Mouse (Mus musculus): Measurements from ENCODE around the gene 9830107B12Rik.
"Not testable (repeated sequence)": the region's sequence is repeated elsewhere in the genome, so short reads cannot be mapped to it uniquely, and the experiment has no call there.

9830107B12Rik gene

DNA sequence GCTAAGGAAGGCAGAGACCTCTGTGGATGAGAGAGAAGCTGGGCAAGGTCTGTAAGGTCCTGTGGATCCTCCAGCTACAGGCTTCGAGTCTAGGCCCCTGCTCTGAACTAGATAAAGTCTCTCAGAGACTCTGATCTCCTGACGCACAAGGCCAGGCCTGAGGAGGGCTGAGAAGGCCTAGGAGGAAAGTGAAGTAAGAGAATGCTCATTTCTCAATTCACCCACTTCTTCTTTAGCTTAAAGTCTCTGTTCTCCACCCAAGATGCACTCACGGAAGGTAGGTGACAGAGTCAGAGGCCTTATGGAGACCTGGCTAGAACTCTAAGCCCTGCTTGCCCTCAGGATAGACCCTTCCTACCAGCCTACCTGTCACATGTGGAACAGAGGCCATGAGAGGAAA, at the start of gene 9830107B12Rik:
9830107B12Rik (minus strand) TSS at position 149 of the 400 bp plus-strand sequence.
- DNase-seq (ENCODE audit: low spot score in 2 of 2), result no peak

- no peak for DNase-seq (ENCODE audit: low spot score in 2 of 2)
Measured at GRCm38 (mm10) chr17:48192366-48192765, 46.3 kb upstream of the 9830107B12Rik start.

DNA sequence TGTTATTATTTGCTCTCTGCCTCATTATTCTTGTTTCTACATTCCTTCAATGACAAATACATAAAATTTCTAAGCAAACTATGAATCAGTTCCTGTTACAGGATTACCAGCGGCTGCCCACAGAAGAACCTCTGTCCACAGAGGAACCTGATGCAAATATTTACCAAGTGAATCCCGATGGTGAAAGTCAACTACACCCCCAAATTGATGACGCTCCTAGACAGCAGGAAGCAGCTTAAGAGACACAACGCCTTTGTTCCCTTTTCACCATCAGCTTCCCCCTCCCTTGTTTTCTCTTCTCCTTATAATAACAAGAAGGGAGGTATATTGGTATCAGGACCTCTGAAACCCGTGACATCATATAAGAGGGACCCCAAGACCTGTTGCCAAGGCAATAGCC, 39.2 kb upstream of the 9830107B12Rik start:
- DNase-seq (ENCODE audit: low spot score in 2 of 2), result no peak

GRCm38 (mm10) chr17:48167103-48167502, 21.0 kb upstream of the 9830107B12Rik start, which contains the start of gene A530064D06Rik:
TSS of gene A530064D06Rik (minus strand) at chr17:48167275.
- DNase-seq (ENCODE audit: low spot score in 2 of 2), result not testable (repeated sequence)

DNA sequence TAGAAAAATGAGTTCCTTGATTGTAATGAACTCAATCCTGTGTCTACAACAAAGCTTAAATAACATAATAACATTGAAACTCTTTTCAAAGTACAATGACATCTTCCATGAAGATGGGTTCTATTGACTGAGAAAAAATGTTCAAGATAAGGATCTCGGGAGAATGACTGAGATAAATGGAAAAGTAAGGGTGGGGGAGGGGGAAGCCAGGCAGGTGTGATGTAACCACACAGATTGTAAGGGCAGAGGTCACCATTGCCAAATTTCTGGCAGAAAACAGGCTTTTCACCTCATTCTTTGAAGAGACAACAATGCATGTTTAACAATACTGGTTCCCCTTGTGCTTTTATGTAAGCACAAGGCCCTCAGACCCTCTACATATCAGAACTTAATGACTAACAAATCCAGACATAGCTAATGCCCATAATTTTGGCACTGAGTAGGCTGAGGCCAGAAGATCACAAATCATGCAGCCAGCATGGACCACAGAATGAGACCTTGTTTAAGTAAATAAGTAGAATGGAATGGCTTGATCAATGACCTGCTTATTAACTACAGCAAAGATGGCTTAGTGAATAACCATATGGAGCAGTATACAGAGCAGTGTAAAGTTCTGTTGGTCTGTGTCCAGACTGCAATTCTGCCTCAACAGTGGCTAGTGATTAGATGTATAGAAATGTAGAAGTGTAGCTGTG, 11.5 kb upstream of the 9830107B12Rik start:
- DNase-seq (ENCODE audit: low spot score in 2 of 2), result no peak

- DNase-seq (ENCODE audit: low spot score in 2 of 2), result no peak
Measured at GRCm38 (mm10) chr17:48132810-48133209, 13.3 kb downstream of the 9830107B12Rik start.

DNA sequence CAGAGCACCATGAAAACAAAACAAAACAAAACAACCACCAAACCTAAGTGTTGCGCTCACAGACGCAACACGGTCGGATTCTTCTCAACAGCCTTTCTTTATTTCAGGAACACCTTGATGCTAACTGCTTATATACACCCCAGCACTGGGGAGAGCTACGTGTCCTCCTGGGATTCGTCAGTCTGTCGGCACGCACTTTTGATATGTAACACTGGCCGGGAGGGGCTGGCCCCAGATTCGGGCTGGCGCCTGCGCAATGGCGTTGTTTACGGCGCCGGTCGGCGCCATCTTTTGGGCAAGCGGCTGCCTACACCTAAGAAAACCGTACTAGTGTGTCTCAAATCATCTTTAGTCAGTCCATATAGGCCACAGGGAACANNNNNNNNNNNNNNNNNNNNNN, 25.6 kb downstream of the 9830107B12Rik start:
- no peak for DNase-seq (ENCODE audit: low spot score in 2 of 2)

GRCm38 (mm10) chr17:48119656-48120055, 26.4 kb downstream of the 9830107B12Rik start:
- DNase-seq (ENCODE audit: low spot score in 2 of 2), result peak; percentile 60 to 74

- DNase-seq (ENCODE audit: low spot score in 2 of 2), result no peak
Measured at GRCm38 (mm10) chr17:48118570-48118969, 27.5 kb downstream of the 9830107B12Rik start.

DNA sequence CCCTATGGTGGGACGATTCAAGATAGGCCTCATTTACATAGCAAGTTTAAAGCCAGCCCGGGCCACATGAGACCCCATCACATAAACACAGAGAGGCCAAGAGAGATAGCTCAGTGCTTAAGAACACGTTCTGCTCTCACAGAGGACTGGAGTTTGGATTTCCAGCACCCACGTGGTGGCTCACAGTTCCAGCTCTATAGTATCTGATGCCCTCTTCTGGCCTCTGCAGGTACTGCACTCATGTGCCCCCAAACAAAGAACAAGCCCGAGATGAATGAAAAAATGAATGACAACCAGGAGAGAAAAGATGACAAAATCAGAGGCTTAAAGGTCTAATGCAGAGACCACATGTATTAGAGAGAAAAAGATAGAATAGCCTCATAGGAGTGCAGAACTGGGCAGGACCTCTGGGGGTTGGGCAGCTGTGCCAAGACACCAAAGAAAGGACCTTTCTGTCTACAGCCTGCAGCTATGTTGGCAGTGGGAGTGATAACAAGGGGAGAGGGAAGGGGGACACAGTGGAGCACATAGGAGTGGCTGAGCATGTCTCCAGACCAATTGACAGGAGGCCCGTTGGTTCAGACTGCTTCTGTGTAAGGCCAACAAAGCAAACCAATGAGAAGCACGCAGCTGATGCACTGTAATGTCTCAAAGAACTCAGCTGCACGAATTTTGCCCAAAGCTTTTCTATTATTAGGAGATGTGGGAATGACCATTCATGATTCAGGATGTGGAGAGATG, 35.4 kb downstream of the 9830107B12Rik start:
- DNase-seq (ENCODE audit: low spot score in 2 of 2), result no peak

GRCm38 (mm10) chr17:48108520-48108919, 37.5 kb downstream of the 9830107B12Rik start:
- no peak for DNase-seq (ENCODE audit: low spot score in 2 of 2)

DNA sequence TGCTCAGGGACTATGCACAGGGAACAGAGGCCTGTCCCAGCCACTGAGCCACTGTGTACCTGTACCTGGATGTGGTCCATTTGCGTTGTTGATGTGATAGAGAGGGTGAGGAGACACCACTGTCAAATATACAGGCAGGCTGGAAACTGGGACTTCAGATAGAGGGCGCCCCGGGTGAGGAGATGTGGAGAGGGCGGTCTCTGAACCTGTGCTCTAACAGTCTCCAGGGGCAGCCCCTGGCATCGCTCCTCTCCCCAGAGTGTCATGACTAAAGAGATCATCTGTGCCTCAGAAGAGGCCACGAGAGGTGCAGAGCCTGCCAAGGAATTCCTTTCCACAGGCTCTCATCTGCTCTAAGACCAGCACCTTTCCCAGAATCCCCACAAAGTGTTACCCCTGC, 38.2 kb downstream of the 9830107B12Rik start:
- DNase-seq (ENCODE audit: low spot score in 2 of 2), result no peak

- DNase-seq (ENCODE audit: low spot score in 2 of 2), result no peak
Measured at GRCm38 (mm10) chr17:48107333-48107732, 38.7 kb downstream of the 9830107B12Rik start.

DNA sequence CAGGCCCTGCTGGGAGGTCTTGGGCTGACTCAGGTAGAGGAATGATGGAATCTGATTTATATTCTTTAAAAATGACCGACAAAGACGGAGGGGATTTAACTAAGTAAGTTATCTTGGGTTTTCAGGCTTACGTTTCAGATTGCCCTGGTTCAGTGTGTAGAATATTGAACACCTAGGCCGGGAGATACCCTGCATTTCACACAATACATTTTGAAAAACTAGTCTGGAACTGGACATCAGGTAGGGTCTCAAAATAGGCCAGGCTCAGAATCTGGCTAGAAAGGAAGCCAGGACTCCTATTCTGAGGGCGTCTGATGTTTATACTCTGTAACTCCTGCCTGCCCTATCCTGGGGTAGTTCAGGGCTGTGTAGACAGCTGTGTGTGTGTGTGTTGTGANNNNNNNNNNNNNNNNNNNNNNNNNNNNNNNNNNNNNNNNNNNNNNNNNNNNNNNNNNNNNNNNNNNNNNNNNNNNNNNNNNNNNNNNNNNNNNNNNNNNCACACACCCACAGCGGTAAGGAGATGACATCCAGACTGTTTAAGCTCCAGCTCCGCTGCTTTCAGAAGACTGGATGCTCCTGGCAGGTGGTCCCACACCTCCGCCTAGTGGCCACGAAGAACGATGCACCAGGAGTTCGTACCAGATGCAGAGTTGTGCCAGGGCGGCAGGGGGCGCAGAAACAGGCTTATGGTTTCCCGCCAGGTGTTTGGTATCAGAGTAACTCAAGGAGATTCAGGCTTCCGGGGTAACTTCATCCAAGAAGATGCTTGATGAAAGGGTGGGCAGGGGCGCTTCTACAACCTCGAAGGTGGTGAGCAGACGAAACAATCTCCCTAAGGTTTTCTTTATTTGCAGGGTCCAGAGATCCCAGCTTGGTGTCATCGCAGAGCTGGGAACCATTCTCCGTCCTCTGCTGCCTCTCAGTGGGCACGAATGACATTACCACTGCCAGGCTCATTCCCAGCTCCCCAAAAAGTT, 45.3 kb downstream of the 9830107B12Rik start:
- DNase-seq (ENCODE audit: low spot score in 2 of 2), result peak; percentile 84 to 85

DNA sequence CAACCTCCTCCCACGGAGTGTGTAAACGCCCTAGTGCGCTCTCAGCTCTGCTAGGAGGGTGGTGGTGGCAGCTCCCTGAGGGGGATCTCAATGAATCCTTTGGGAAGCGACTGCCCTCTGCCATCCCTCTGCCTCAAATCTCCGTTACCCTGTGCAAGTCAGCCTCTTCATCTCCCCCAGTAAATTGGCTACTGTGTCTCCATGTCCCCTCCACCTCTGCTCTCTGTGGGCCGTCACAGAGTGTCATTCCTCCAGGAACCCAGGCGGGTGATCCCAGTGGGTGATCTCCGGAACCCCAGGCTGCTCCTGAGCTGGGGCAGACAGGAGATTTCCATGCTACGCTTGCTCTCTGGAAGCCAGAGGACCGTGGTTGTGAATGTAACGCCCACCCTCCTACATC, 46.8 kb downstream of the 9830107B12Rik start:
- DNase-seq (ENCODE audit: low spot score in 2 of 2), result no peak

GRCm38 (mm10) chr17:48098528-48098890, 47.6 kb downstream of the 9830107B12Rik start:
- DNase-seq (ENCODE audit: low spot score in 2 of 2), result no peak

DNA sequence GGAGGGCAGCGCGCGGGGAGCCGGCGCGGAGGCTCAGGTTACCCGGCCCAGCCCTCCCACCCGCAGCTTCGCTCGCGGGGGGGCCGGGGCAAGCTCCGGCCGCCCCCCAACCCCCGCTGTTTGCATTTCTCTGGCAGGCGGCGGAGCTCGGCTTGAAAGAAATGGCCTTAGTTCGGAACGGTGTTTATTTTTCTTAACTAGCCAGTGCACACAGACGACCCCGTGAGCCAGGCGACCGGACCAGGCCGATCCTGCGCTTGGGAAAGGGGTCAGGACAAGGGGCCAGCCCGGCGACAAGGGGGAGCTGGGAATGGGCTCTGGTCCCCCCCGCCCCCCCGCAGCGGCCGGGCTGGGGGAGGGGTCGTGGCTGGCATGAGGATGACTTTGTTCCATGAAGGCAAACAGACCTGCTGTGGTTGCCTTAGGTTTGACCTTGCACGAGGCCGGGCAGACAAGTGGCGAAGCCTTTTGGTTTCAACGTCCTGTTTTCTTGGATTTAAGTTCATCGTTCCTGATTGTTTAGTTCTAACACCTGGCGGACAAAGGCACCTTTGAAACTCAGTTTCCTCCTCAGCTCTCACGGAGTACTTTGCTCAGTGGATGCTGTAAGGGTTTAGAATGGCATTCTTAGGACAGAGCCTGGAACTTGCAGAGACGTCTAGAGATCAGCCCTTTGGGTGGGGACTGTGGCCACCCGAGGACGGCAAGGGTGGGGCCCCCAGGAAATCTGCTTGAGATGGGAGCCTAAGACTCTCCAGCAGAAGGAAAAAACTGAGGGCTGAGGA, 48.1 kb downstream of the 9830107B12Rik start:
- no peak for DNase-seq (ENCODE audit: low spot score in 2 of 2)

DNA sequence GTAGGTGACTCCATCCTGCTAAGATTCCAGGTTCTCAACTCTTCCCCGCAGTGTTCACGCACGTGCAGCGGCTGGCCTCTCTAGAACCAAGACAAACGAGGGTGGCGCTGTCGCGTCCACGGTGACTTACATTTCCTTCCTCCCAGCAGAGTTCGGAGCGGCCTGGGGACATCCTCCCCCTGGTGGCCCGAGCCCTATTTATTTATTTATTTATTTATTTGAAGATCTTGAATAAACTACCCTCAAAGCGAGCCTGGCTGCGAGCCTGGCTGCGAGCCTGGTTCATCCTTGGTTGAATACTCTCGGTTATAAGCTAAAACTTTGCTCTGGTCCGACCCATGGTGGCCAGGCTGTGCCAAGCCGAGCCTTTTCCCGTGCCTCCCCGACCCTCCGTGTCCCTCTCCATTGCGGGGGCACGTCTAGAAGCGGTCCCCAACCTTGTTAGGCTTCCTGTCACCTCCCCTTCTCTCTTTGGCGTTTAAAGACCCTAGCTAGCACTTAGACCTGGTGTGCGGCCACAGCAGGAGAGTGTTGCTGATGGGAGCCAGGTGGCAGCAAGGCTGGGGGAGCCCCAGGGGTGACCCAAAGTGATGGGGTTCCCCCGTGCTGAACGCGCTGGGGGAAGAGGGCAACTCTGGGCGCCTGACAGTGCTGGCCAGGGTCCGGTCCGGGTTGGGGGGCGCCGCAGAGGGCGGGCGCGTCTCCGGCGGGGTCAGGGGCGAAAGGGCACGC, 48.9 kb downstream of the 9830107B12Rik start:
- DNase-seq (ENCODE audit: low spot score in 2 of 2), result peak in 1 of 2 experiments; percentile 21

- no peak for DNase-seq (ENCODE audit: low spot score in 2 of 2)
Measured at GRCm38 (mm10) chr17:48096321-48096720, 49.7 kb downstream of the 9830107B12Rik start.

DNA sequence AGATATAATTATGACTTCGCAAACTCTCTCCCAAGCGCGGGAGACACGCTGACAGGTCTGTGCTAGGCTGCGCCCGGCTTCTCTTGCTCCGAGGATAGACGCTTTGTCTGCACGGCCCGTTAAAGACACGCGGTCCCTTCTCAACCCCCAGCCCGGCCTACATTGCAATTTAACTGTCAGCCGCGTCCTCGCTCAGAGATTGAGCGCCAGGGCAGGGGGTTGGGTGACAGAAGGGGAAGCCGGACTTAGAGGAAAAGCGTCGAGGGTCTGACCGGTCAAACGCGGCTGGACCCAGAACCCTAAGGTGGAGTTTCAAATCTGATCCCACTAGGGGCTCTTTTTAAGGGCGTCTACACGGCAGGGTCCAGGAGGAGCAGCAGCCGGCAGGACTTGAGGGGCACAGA, 50.3 kb downstream of the 9830107B12Rik start:
- DNase-seq (ENCODE audit: low spot score in 2 of 2), result no peak
